Mouse (Mus musculus): ENCODE measurements around the gene Tmem248. TPM values are rescaled to one million over a fixed set of nuclear protein-coding genes. Genes with fewer than 3 reads are reported as not detected.

The Tmem248 gene
- polyA plus RNA-seq, 1 experiment from 2014 or later: 45.9 TPM

- WGBS: 90% methylated on average over 4 of the region's 4 CpGs
- no peak for ATAC-seq (ENCODE audit: low FRiP score, low TSS enrichment)
- no peak overlapping the region for H3K9ac ChIP-seq (ENCODE audit: low read depth, low read length)
- H3K4me1 ChIP-seq (ENCODE audit: control insufficient read depth, insufficient read depth, low read length): 0 out of 2 replicates have a peak, but pooled peaks cover 7% of the 10 kb centered on the region
- no peaks in the 10 kb centered on the region; the same call in 1 of the 2 replicates for H3K9me3 ChIP-seq (ENCODE audit: control insufficient read depth, low read length)
- no peak overlapping the region for H3K27ac ChIP-seq (ENCODE audit: low read depth, low read length)
- no peak overlapping the region for H3K4me2 ChIP-seq (replicated peaks; ENCODE audit: low read depth, low read length)
- H3K27me3 ChIP-seq (ENCODE audit: control insufficient read depth, insufficient read depth, low read length): no peaks in the 10 kb centered on the region
- no peak overlapping the region for H3K4me3 ChIP-seq (ENCODE audit: low read length)
- H3K36me3 ChIP-seq (ENCODE audit: control insufficient read depth, insufficient read depth, low read length): peaks cover 18% of the 10 kb centered on the region
These were observed 525 bp downstream of the Tmem248 start for GRCm38 (mm10) chr5:130217406-130217805.

- Histone ChIP-seq H3K9ac (ENCODE audit: low read depth, low read length) (no peak overlapping the region), H3K4me1 (ENCODE audit: control insufficient read depth, insufficient read depth, low read length) (peaks cover 10% of the 10 kb centered on the region), H3K4me3 (ENCODE audit: low read length) (no peak overlapping the region), H3K9me3 (ENCODE audit: control insufficient read depth, low read length) (no peaks in the 10 kb centered on the region; the same call in 1 of the 2 replicates), H3K27ac (ENCODE audit: low read depth, low read length) (no peak overlapping the region), H3K27me3 (ENCODE audit: control insufficient read depth, insufficient read depth, low read length) (no peaks in the 10 kb centered on the region), H3K36me3 (ENCODE audit: control insufficient read depth, insufficient read depth, low read length) (peaks cover 9% of the 10 kb centered on the region; the same call in 1 of the 2 replicates), H3K4me2 (replicated peaks; ENCODE audit: low read depth, low read length) (no peak overlapping the region)
- ATAC-seq (ENCODE audit: low FRiP score, low TSS enrichment): no peak
- WGBS: 90% methylated on average over 5 of the region's 5 CpGs
These were observed 1.5 kb downstream of the Tmem248 start for GRCm38 (mm10) chr5:130218336-130218735.

GRCm38 (mm10) chr5:130221316-130221715 is 4.4 kb downstream of the Tmem248 start:
- H3K27ac ChIP-seq (ENCODE audit: low read depth, low read length): no peak overlapping the region
- H3K4me1 ChIP-seq (ENCODE audit: control insufficient read depth, insufficient read depth, low read length): peaks cover 16% of the 10 kb centered on the region
- WGBS: 47% methylated on average over 2 of the region's 2 CpGs
- no peaks in the 10 kb centered on the region; the same call in 1 of the 2 replicates for H3K9me3 ChIP-seq (ENCODE audit: control insufficient read depth, low read length)
- H3K4me3 ChIP-seq (ENCODE audit: low read length): peak overlapping the region; percentile 99
- H3K4me2 ChIP-seq (replicated peaks; ENCODE audit: low read depth, low read length): peak overlapping the region; percentile 63
- peak overlapping the region; percentile 97; the same call in 1 of the 2 replicates for H3K9ac ChIP-seq (ENCODE audit: low read depth, low read length)
- H3K36me3 ChIP-seq (ENCODE audit: control insufficient read depth, insufficient read depth, low read length): no peaks in the 10 kb centered on the region; the same call in 1 of the 2 replicates
- no peaks in the 10 kb centered on the region for H3K27me3 ChIP-seq (ENCODE audit: control insufficient read depth, insufficient read depth, low read length)
- no peak for ATAC-seq (ENCODE audit: low FRiP score, low TSS enrichment)

DNA sequence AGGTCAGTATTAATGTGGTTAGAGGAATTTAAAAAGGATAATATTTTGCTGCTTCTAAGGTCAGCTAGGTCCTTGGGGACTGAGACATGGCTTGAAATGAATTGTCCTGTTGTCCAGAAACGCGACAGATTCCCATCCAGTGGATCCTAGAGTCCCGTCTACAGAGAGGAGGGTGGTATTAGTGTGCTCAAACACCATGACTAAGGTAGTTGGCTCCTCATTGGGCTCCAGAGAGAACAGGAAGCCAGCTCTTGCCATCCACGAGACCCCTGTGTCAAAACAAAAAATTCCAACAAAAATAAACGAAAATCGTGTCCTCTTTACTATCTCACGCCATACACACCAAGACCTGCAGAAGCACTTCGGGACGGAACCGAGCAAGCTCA is 4.9 kb downstream of the Tmem248 start:
- peak overlapping the region; percentile 97 for H3K9ac ChIP-seq (ENCODE audit: low read depth, low read length)
- peaks cover 16% of the 10 kb centered on the region for H3K4me1 ChIP-seq (ENCODE audit: control insufficient read depth, insufficient read depth, low read length)
- H3K4me3 ChIP-seq (ENCODE audit: low read length): peak overlapping the region; percentile 99
- ATAC-seq (ENCODE audit: low FRiP score, low TSS enrichment): peak; percentile 38
- H3K9me3 ChIP-seq (ENCODE audit: control insufficient read depth, low read length): no peaks in the 10 kb centered on the region; the same call in 1 of the 2 replicates
- peak overlapping the region; percentile 63 for H3K4me2 ChIP-seq (replicated peaks; ENCODE audit: low read depth, low read length)
- no peaks in the 10 kb centered on the region for H3K27me3 ChIP-seq (ENCODE audit: control insufficient read depth, insufficient read depth, low read length)
- WGBS: under 1% methylated on average over 10 of the region's 10 CpGs
- H3K36me3 ChIP-seq (ENCODE audit: control insufficient read depth, insufficient read depth, low read length): no peaks in the 10 kb centered on the region; the same call in 1 of the 2 replicates
- H3K27ac ChIP-seq (ENCODE audit: low read depth, low read length): peak overlapping the region; percentile 61; the same call in 1 of the 2 replicates

GRCm38 (mm10) chr5:130222146-130223004 is 5.5 kb downstream of the Tmem248 start:
- peak overlapping the region; percentile 99 for H3K4me3 ChIP-seq (ENCODE audit: low read length)
- H3K27me3 ChIP-seq (ENCODE audit: control insufficient read depth, insufficient read depth, low read length): no peaks in the 10 kb centered on the region
- under 1% methylated on average over 68 of the region's 88 CpGs for WGBS

DNA sequence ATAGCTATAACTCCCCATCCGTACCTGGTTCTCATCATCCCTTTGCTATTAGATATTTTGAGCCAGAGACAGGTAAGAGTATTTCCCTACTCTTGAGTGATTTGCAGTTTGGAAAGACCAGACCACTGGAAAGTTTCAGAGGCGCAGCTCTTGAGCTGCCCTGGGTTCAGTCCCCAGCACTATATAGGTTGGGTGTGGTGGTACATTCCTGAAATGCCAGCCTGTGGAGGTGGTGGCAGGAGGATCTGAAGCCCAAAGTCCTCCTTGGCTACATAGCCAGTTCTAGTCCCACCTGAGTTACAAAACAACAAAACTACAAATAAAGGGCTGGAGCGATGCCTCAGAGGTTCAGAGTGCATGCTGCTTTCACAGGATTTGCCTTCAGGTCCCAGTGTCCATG is 9.9 kb downstream of the Tmem248 start:
- 95% methylated on average over 3 of the region's 3 CpGs for WGBS
- no peak for ATAC-seq (ENCODE audit: low FRiP score, low TSS enrichment)
- Histone ChIP-seq H3K9me3 (ENCODE audit: control insufficient read depth, low read length) (no peaks in the 10 kb centered on the region), H3K4me3 (ENCODE audit: low read length) (no peak overlapping the region), H3K4me1 (ENCODE audit: control insufficient read depth, insufficient read depth, low read length) (peaks cover 10% of the 10 kb centered on the region), H3K4me2 (replicated peaks; ENCODE audit: low read depth, low read length) (no peak overlapping the region), H3K9ac (ENCODE audit: low read depth, low read length) (no peak overlapping the region), H3K27ac (ENCODE audit: low read depth, low read length) (no peak overlapping the region), H3K36me3 (ENCODE audit: control insufficient read depth, insufficient read depth, low read length) (peaks cover 25% of the 10 kb centered on the region), H3K27me3 (ENCODE audit: control insufficient read depth, insufficient read depth, low read length) (no peaks in the 10 kb centered on the region)

More at GRCm38 (mm10) chr5:130222146-130223004, 5.5 kb downstream of the Tmem248 start:
- Histone ChIP-seq H3K9me3 (ENCODE audit: control insufficient read depth, low read length) (no peaks in the 10 kb centered on the region; the same call in 1 of the 2 replicates), H3K4me1 (ENCODE audit: control insufficient read depth, insufficient read depth, low read length) (peaks cover 16% of the 10 kb centered on the region), H3K27ac (ENCODE audit: low read depth, low read length) (peak overlapping the region; percentile 88), H3K36me3 (ENCODE audit: control insufficient read depth, insufficient read depth, low read length) (no peaks in the 10 kb centered on the region; the same call in 1 of the 2 replicates), H3K4me2 (replicated peaks; ENCODE audit: low read depth, low read length) (peak overlapping the region; percentile 63), H3K9ac (ENCODE audit: low read depth, low read length) (peak overlapping the region; percentile 97)
- ATAC-seq (ENCODE audit: low FRiP score, low TSS enrichment): peak; percentile 85

GRCm38 (mm10) chr5:130228120-130228519 is 11.2 kb downstream of the Tmem248 start:
- H3K27ac ChIP-seq (ENCODE audit: low read depth, low read length): no peak overlapping the region
- peaks cover 8% of the 10 kb centered on the region for H3K4me1 ChIP-seq (ENCODE audit: control insufficient read depth, insufficient read depth, low read length)
- no peaks in the 10 kb centered on the region for H3K9me3 ChIP-seq (ENCODE audit: control insufficient read depth, low read length)
- H3K9ac ChIP-seq (ENCODE audit: low read depth, low read length): no peak overlapping the region
- peaks cover 38% of the 10 kb centered on the region for H3K36me3 ChIP-seq (ENCODE audit: control insufficient read depth, insufficient read depth, low read length)
- no peak for ATAC-seq (ENCODE audit: low FRiP score, low TSS enrichment)
- 61% methylated on average over 4 of the region's 4 CpGs for WGBS
- no peaks in the 10 kb centered on the region for H3K27me3 ChIP-seq (ENCODE audit: control insufficient read depth, insufficient read depth, low read length)
- no peak overlapping the region for H3K4me2 ChIP-seq (replicated peaks; ENCODE audit: low read depth, low read length)
- H3K4me3 ChIP-seq (ENCODE audit: low read length): no peak overlapping the region

- peaks cover 94% of the 10 kb centered on the region for H3K36me3 ChIP-seq (ENCODE audit: control insufficient read depth, insufficient read depth, low read length)
- no peak for ATAC-seq (ENCODE audit: low FRiP score, low TSS enrichment)
These were observed 19.4 kb downstream of the Tmem248 start for GRCm38 (mm10) chr5:130236302-130236701.

DNA sequence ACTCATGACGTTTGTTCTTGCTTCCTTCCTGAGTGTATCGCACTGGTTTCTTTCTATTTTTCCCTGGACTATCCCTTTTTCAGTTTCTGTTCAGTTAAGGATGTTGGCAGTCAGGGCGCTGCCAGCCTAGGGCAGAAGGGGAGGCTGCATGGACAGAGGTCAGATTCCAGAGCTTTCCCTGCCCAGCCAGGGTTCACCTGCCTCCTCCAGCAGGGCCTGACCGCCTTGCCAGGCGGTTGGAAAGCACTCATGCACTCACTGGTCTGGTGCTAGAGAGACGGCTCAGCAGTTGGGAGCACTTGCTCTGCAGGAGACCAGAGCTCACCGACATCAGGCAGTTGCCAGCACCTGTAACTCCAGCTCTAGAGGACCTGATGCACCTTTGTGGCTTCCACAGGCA is 22.4 kb downstream of the Tmem248 start:
- no peak for ATAC-seq (ENCODE audit: low FRiP score, low TSS enrichment)
- peaks cover 92% of the 10 kb centered on the region for H3K36me3 ChIP-seq (ENCODE audit: control insufficient read depth, insufficient read depth, low read length)
- H3K27me3 ChIP-seq (ENCODE audit: control insufficient read depth, insufficient read depth, low read length): no peaks in the 10 kb centered on the region
- no peak overlapping the region for H3K9ac ChIP-seq (ENCODE audit: low read depth, low read length)
- 89% methylated on average over 7 of the region's 7 CpGs for WGBS
- H3K4me2 ChIP-seq (replicated peaks; ENCODE audit: low read depth, low read length): no peak overlapping the region
- H3K27ac ChIP-seq (ENCODE audit: low read depth, low read length): no peak overlapping the region
- no peaks in the 10 kb centered on the region for H3K4me1 ChIP-seq (ENCODE audit: control insufficient read depth, insufficient read depth, low read length)
- H3K9me3 ChIP-seq (ENCODE audit: control insufficient read depth, low read length): no peaks in the 10 kb centered on the region
- no peak overlapping the region for H3K4me3 ChIP-seq (ENCODE audit: low read length)

More at GRCm38 (mm10) chr5:130236302-130236701, 19.4 kb downstream of the Tmem248 start:
- Histone ChIP-seq H3K9ac (ENCODE audit: low read depth, low read length) (no peak overlapping the region), H3K27ac (ENCODE audit: low read depth, low read length) (no peak overlapping the region), H3K4me3 (ENCODE audit: low read length) (no peak overlapping the region), H3K4me1 (ENCODE audit: control insufficient read depth, insufficient read depth, low read length) (no peaks in the 10 kb centered on the region), H3K4me2 (replicated peaks; ENCODE audit: low read depth, low read length) (no peak overlapping the region), H3K27me3 (ENCODE audit: control insufficient read depth, insufficient read depth, low read length) (no peaks in the 10 kb centered on the region), H3K9me3 (ENCODE audit: control insufficient read depth, low read length) (no peaks in the 10 kb centered on the region)
- 90% methylated on average over 8 of the region's 8 CpGs for WGBS

Data from kidney, embryonic 14.5 days (tissue).